Mouse (Mus musculus): ENCODE results near the gene St8sia1. TPM values are rescaled to one million over a fixed set of nuclear protein-coding genes. Genes with fewer than 3 reads are reported as not detected.

Gene St8sia1
- polyA plus RNA-seq, 2 experiments = 0.93 to 1.3 TPM

DNA sequence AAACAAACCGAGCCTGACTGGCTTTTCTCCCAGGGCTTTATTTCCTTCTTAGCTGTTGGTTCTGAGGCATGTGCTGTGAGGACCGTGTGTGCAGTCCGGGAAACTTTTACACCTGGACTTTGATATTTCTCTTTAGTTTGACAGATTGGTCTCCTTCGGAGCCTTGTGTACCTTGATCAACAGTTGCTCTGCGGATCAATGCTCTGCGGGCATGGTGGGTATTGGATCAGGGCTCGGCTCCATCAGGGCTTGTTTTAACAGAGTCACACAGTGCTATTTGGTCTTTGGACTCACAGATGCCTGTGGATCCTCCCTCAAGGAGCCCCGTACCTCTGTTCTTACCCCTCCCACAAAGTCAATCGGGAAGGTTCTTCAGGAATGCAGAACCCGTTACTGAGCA lies 150.2 kb downstream of the St8sia1 start:
- Histone ChIP-seq H3K36me3 (ENCODE audit: control insufficient read depth, insufficient read depth, low read length) (no peaks in the 10 kb centered on the region), H3K4me2 (replicated peaks; ENCODE audit: low read depth, low read length, severe bottlenecking) (peak overlapping the region; percentile 49), H3K4me1 (ENCODE audit: control insufficient read depth, insufficient read depth, low read length) (no peaks in the 10 kb centered on the region), H3K9me3 (ENCODE audit: control insufficient read depth, low read length) (no peaks in the 10 kb centered on the region), H3K4me3 (replicated peaks; ENCODE audit: low read length) (peak overlapping the region; percentile 36; the same call in 1 of the 2 replicates), H3K27ac (replicated peaks; ENCODE audit: low read depth, low read length) (no peak overlapping the region), H3K27me3 (ENCODE audit: control insufficient read depth, insufficient read depth, low read length) (no peaks in the 10 kb centered on the region), H3K9ac (ENCODE audit: low read depth, low read length, severe bottlenecking) (peak overlapping the region; percentile 55; the same call in 1 of the 2 replicates)
- 51% methylated on average over 10 of the region's 10 CpGs for WGBS
- no peak for TF ChIP-seq POLR2A (IDR thresholded peaks at IDR 0.05; ENCODE audit: borderline replicate concordance, extremely low read depth, insufficient read depth, insufficient read length)
- DNase-seq (ENCODE audit: low spot score) (no peak), ATAC-seq (ENCODE audit: low FRiP score, low read depth) (no peak)

DNA sequence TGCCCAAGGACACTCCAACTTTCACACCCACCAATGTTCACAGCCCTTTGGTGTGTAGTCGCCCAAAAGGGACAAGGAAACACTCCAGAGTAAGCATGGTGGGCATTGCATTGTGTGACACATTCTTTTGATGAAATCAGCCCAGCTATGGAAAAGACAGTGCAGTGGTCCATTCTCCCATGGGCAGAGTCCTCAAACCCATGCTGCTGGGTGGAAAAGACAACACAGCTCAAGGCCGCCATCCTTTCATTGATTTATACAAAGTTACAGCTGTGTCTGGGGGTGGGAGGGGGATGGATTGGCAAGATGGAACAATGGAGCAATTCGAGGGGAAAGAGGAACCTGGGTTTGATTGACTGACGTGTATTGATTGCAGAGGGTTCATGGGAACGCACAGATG lies 151.3 kb downstream of the St8sia1 start:
- DNase-seq (ENCODE audit: low spot score) = no peak
- H3K27me3 ChIP-seq (ENCODE audit: control insufficient read depth, insufficient read depth, low read length) = no peaks in the 10 kb centered on the region
- 76% methylated on average over 5 of the region's 5 CpGs for WGBS

DNA sequence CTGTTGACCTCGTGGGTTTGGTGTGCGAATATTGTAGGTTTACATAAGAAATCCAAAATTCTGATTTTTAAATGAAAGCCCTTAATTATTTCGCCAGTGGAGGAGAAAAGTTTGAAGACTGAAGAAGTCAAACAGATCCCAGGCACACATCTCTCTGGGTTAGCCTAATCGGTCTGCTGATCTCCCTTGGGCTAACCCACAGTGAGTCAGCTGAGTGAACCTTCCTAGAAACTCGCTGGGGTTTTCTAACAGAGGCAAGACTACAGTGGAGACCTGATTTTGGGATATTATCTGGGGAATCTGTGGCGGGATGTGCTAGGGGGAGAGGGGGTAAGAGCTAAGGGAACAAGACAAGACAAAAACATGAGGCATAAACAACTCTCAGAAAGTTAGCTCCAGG lies 154.0 kb downstream of the St8sia1 start:
- ATAC-seq (ENCODE audit: low FRiP score, low read depth) = no peak
- no peak for DNase-seq (ENCODE audit: low spot score)
- Histone ChIP-seq H3K36me3 (ENCODE audit: control insufficient read depth, insufficient read depth, low read length) (no peaks in the 10 kb centered on the region), H3K4me3 (replicated peaks; ENCODE audit: low read length) (no peak overlapping the region), H3K27me3 (ENCODE audit: control insufficient read depth, insufficient read depth, low read length) (no peaks in the 10 kb centered on the region), H3K4me2 (replicated peaks; ENCODE audit: low read depth, low read length, severe bottlenecking) (no peak overlapping the region), H3K9ac (ENCODE audit: low read depth, low read length, severe bottlenecking) (no peak overlapping the region), H3K4me1 (ENCODE audit: control insufficient read depth, insufficient read depth, low read length) (no peaks in the 10 kb centered on the region), H3K9me3 (ENCODE audit: control insufficient read depth, low read length) (no peaks in the 10 kb centered on the region), H3K27ac (replicated peaks; ENCODE audit: low read depth, low read length) (no peak overlapping the region)
- no peak for TF ChIP-seq POLR2A (IDR thresholded peaks at IDR 0.05; ENCODE audit: borderline replicate concordance, extremely low read depth, insufficient read depth, insufficient read length)
- WGBS = 69% methylated on average over 6 of the region's 6 CpGs

More for the DNA sequence above, 151.3 kb downstream of the St8sia1 start:
- Histone ChIP-seq H3K4me3 (replicated peaks; ENCODE audit: low read length) (no peak overlapping the region), H3K36me3 (ENCODE audit: control insufficient read depth, insufficient read depth, low read length) (no peaks in the 10 kb centered on the region), H3K4me2 (replicated peaks; ENCODE audit: low read depth, low read length, severe bottlenecking) (no peak overlapping the region), H3K9ac (ENCODE audit: low read depth, low read length, severe bottlenecking) (no peak overlapping the region), H3K27ac (replicated peaks; ENCODE audit: low read depth, low read length) (no peak overlapping the region), H3K9me3 (ENCODE audit: control insufficient read depth, low read length) (no peaks in the 10 kb centered on the region), H3K4me1 (ENCODE audit: control insufficient read depth, insufficient read depth, low read length) (no peaks in the 10 kb centered on the region)
- TF ChIP-seq POLR2A (IDR thresholded peaks at IDR 0.05; ENCODE audit: borderline replicate concordance, extremely low read depth, insufficient read depth, insufficient read length) = no peak
- ATAC-seq (ENCODE audit: low FRiP score, low read depth) = no peak

DNA sequence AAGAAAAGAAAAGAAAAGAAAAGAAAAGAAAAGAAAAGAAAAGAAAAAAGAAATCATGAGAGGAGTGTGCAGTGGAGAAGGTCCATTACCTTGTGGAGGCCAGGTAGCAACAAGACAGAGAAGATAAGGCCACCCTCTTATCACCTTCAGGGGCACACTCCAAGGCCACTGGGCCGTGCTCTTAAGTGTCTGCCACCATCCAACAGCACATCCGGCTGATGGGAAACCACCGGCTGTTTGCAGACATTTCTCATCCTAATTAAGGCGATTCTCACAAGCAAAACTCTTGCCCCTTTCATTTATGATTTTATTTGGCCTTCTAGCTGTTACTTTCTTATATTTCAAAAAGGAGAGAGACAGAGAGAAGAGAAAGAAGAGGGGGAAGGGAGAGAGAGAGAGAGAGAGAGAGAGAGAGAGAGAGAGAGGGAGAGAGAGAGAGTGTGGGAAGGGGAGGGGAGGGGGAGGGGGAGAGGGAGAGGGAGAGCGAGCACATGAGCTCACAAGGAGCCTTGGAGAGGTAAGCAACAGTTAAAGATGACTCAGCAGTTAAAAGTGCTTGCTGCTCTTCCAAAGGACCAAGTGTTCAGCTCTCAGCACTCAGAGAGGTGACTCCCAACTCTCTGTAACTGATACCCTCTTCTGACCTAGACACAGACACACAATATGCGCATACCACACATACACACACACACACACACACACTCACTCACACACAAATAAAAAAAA lies 154.7 kb downstream of the St8sia1 start:
- H3K4me1 ChIP-seq (ENCODE audit: control insufficient read depth, insufficient read depth, low read length) = no peaks in the 10 kb centered on the region
- H3K4me3 ChIP-seq (replicated peaks; ENCODE audit: low read length) = no peak overlapping the region
- ATAC-seq (ENCODE audit: low FRiP score, low read depth) = no peak
- H3K27me3 ChIP-seq (ENCODE audit: control insufficient read depth, insufficient read depth, low read length) = no peaks in the 10 kb centered on the region
- no peak overlapping the region for H3K9ac ChIP-seq (ENCODE audit: low read depth, low read length, severe bottlenecking)
- 37% methylated on average over 6 of the region's 6 CpGs for WGBS
- no peak for DNase-seq (ENCODE audit: low spot score)
- no peaks in the 10 kb centered on the region for H3K36me3 ChIP-seq (ENCODE audit: control insufficient read depth, insufficient read depth, low read length)
- no peak overlapping the region for H3K4me2 ChIP-seq (replicated peaks; ENCODE audit: low read depth, low read length, severe bottlenecking)
- no peak for TF ChIP-seq POLR2A (IDR thresholded peaks at IDR 0.05; ENCODE audit: borderline replicate concordance, extremely low read depth, insufficient read depth, insufficient read length)
- H3K9me3 ChIP-seq (ENCODE audit: control insufficient read depth, low read length) = no peaks in the 10 kb centered on the region
- no peak overlapping the region for H3K27ac ChIP-seq (replicated peaks; ENCODE audit: low read depth, low read length)

DNA sequence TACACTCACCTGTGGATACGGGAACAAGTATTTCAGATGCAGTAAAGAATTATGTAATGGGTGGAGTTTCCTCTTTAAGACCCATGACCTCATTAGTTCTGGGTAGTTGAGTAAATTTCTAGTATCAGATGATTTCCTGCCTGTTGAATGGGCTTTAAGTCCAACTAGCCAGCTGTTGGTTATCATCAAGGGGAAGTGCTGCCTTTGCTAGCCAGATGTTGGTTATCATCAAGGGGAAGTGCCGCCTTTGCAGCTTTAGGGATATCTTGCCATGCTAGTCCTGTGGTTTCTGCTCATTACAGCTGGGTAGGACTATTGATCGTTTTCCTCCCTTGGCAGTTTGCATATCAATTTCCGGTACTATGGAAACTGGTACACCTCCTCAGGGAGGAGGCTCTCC lies 157.9 kb downstream of the St8sia1 start:
- ATAC-seq (ENCODE audit: low FRiP score, low read depth) = no peak
- Histone ChIP-seq H3K4me2 (replicated peaks; ENCODE audit: low read depth, low read length, severe bottlenecking) (no peak overlapping the region), H3K4me1 (ENCODE audit: control insufficient read depth, insufficient read depth, low read length) (no peaks in the 10 kb centered on the region), H3K9ac (ENCODE audit: low read depth, low read length, severe bottlenecking) (no peak overlapping the region), H3K27ac (replicated peaks; ENCODE audit: low read depth, low read length) (no peak overlapping the region), H3K4me3 (replicated peaks; ENCODE audit: low read length) (no peak overlapping the region), H3K27me3 (ENCODE audit: control insufficient read depth, insufficient read depth, low read length) (no peaks in the 10 kb centered on the region), H3K36me3 (ENCODE audit: control insufficient read depth, insufficient read depth, low read length) (no peaks in the 10 kb centered on the region), H3K9me3 (ENCODE audit: control insufficient read depth, low read length) (no peaks in the 10 kb centered on the region)
- 79% methylated on average over 4 of the region's 4 CpGs for WGBS
- TF ChIP-seq POLR2A (IDR thresholded peaks at IDR 0.05; ENCODE audit: borderline replicate concordance, extremely low read depth, insufficient read depth, insufficient read length) = no peak
- DNase-seq (ENCODE audit: low spot score) = no peak
